Mouse (Mus musculus): ENCODE measurements around the gene Plce1.

Plce1 gene

GRCm38 (mm10) chr19:38721808-38722207, 240.9 kb downstream of the Plce1 start:
- no peak for DNase-seq (ENCODE audit: low read depth, low spot score)

- DNase-seq (ENCODE audit: low read depth, low spot score): no peak
These were observed 242.1 kb downstream of the Plce1 start for GRCm38 (mm10) chr19:38722982-38723381.

DNA sequence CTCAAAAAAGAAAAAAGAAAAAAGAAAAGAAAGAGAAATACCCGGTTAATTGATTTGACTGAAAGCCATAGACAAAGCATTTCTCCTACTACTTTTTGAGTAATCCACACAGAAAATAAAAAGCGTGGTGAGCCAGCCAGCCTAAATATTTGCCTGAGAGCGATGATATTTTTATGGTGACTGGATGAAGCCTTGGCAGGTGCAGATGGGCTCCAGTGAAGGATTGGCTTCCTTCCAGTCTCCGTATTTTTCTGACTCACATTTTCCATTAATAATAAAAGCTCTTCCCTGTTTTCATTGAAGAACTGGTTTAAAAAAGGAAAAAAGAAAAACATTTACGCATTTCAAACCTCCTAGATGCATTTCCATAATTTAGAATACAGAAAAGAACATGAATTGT, 243.1 kb downstream of the Plce1 start:
- no peak for DNase-seq (ENCODE audit: low read depth, low spot score)

GRCm38 (mm10) chr19:38728842-38729241, 247.9 kb downstream of the Plce1 start:
- no peak for DNase-seq (ENCODE audit: low read depth, low spot score)

GRCm38 (mm10) chr19:38729264-38729663, 248.4 kb downstream of the Plce1 start:
- DNase-seq (ENCODE audit: low read depth, low spot score): no peak

- no peak for DNase-seq (ENCODE audit: low read depth, low spot score)
These were observed 263.6 kb downstream of the Plce1 start for GRCm38 (mm10) chr19:38744546-38744945.

GRCm38 (mm10) chr19:38745810-38746491, 265.0 kb downstream of the Plce1 start:
- peak; percentile 24 for DNase-seq (ENCODE audit: low read depth, low spot score)

GRCm38 (mm10) chr19:38746492-38747014, 265.6 kb downstream of the Plce1 start:
- no peak for DNase-seq (ENCODE audit: low read depth, low spot score)

GRCm38 (mm10) chr19:38750192-38750591, 269.3 kb downstream of the Plce1 start:
- DNase-seq (ENCODE audit: low read depth, low spot score): no peak

GRCm38 (mm10) chr19:38757161-38757560, 276.3 kb downstream of the Plce1 start:
- no peak for DNase-seq (ENCODE audit: low read depth, low spot score)

GRCm38 (mm10) chr19:38758056-38758455, 277.1 kb downstream of the Plce1 start:
- DNase-seq (ENCODE audit: low read depth, low spot score): no peak

GRCm38 (mm10) chr19:38758685-38759472, 278.0 kb downstream of the Plce1 start:
- no peak for DNase-seq (ENCODE audit: low read depth, low spot score)

DNA sequence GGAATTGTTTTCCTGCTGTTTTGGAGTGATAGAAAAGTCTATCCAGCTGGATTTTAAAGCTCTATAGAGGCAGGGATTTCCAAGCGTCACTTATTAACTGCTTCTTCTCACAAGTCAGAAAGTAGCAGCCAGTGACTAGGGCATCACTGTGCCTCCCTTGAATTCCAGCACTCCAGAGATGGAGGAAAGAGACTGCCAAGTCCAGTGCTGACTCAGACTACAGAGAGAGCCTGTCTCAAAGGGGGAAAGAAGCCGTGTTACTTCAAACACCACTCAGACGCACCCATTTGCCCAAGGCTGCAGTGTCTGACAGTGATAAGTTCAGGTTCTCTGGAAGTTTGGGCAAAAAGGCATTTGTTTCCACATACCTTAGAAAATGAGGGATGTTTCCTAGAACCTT, 279.5 kb downstream of the Plce1 start:
- no peak for DNase-seq (ENCODE audit: low read depth, low spot score)

DNA sequence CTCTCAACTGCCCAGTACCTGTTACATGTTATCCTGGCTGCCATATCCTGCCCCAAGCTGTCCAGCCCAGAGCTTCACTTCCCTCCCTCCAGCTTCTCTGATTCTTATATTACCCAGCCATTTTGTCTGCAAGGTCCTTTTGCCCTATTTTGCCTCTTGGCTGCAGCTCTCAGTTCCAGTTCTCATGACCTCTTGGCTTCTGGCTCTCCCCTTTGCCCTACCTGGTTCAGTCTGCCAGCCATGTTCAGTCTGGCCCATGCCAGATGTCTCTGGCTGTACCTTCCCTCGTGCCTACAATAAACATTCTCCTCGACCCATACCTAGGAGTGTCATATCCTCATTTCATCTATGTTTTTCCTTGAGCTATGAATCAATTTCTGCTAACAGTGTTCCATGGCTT, 285.4 kb downstream of the Plce1 start:
- no peak for DNase-seq (ENCODE audit: low read depth, low spot score)

GRCm38 (mm10) chr19:38775548-38775947, 294.6 kb downstream of the Plce1 start:
- no peak for DNase-seq (ENCODE audit: low read depth, low spot score)

DNA sequence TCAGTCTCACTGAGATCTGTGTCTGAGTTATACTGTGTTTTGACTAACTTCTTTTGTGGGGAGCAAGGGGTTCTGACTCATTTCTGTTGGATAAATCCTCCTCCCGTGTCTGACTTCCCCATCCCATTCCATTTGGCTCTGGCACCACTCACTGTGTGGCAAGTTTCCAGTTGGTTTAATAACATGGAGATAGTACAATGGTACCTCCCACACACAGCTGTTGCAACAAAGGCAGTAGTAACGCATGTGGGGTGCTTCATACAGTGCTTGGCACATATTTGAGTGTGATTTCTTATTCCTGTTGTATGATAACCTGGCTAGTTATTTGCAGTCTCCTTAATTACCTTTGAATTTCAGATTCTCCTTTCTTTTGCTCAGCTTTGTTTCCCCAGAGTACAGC, 297.9 kb downstream of the Plce1 start:
- no peak for DNase-seq (ENCODE audit: low read depth, low spot score)

DNA sequence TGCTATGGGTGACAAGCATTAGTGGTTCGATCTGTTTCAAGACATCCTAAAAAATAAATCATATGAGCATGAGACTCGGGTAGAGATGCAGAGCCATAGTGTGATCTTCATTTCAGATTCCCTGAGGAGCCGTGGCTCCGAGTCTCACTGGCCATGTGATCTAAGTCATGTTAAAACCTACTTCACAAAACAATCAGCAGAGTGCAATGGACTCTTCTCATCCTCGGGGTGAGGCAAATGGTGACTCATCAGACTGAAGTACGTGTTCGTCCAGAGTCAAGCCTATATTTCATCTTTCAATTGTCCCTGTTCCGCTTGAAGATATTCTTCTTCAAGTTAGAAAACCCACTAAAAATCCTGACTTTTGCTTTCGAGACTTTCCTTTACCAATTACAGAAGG, 302.6 kb downstream of the Plce1 start:
- no peak for DNase-seq (ENCODE audit: low read depth, low spot score)

- DNase-seq (ENCODE audit: low read depth, low spot score): no peak
These were observed 306.8 kb downstream of the Plce1 start for GRCm38 (mm10) chr19:38787756-38788155.

DNA sequence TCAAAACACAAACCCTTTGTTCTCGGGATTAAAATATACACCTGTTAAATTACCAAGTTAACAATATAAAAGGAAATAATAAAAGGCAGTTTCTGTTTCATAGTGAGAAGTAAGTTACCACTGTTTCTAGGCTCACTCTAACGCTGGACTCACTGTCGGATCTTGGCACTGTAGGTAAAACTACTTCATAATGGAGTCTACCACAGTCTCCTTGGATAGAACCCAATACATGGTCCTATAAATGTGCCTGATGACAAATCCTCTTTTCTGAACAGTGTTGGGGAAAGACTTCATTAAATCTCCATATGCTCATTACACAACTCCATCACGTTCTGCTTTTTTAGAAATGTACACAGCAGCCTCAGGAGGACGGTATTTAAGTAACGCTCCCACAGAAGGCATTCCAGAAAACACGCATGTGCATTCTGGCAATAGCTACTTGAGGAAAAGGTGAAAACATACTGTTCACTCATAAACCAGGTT, 312.7 kb downstream of the Plce1 start:
- DNase-seq (ENCODE audit: low read depth, low spot score): no peak

GRCm38 (mm10) chr19:38796546-38796945, 315.6 kb downstream of the Plce1 start:
- DNase-seq (ENCODE audit: low read depth, low spot score): no peak

DNA sequence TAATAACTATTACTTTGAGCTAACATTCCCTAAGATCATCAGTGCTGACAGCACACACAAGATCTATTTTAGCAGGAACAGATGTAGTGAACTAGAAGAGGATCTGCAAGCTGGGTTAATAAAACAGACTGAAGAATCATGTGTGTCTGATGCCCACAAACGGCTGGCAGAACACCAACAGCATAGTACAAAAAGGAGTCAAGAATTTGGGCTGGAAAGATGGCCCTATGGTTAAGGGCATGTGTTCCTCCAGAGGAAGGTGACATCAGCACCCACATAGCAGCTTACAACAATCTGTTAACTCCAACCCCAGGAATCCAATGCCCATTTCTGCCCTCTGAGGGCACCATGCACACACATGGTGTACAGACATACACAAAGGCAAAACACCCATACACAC, 317.4 kb downstream of the Plce1 start:
- no peak for DNase-seq (ENCODE audit: low read depth, low spot score)

GRCm38 (mm10) chr19:38798801-38799200, 317.9 kb downstream of the Plce1 start:
- no peak for DNase-seq (ENCODE audit: low read depth, low spot score)

DNA sequence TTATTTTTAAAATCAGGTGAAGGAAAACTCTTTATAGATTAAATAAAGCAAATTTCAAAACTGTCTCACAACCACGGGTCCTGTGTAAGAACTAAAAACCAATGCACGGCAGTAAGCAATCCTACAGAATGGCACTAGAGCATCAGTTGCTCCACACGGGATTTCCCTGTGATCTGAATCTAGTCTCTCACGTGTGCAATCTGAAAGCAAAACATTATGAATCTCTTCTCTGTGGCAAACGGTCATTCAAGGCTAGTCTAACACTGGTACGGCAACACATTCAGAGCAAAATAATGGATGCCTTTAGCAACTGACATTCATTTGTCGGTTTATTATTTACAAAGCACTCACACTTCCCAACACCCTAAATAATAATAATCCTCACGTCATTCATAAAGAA, 337.3 kb downstream of the Plce1 start:
- no peak for DNase-seq (ENCODE audit: low read depth, low spot score)
